Mouse (Mus musculus) MEL (cell line): ENCODE results near the gene Hps6. TPM values are rescaled to one million over a fixed set of nuclear protein-coding genes. Genes with fewer than 3 reads are reported as not detected.

Experiments used
- DNase-seq: peaks from one replicate; pipeline ENCODE4 v3.0.0; 2011; ENCODE audit warnings: low read depth, low spot score
- H3K27ac ChIP-seq: 2 replicates; pipeline ENCODE4 v1.5.1; 2012; ENCODE audit warnings: low read depth, mild to moderate bottlenecking, control low read depth, low read length, moderate library complexity; ENCODE audit not compliant: control insufficient read depth
- H3K27me3 ChIP-seq, 2 experiments: fragments of 150-350 bp in 1 of 2; sonication (generic) in 1 of 2; 2 replicates each; pipeline ENCODE4 v1.6.1; 2012; ENCODE audit warnings: low read length in 2 of 2, mild to moderate bottlenecking in 2 of 2, improper control_type of control experiment in 1 of 2, moderate library complexity in 1 of 2; ENCODE audit not compliant: insufficient read depth in 2 of 2, control insufficient read depth in 1 of 2
- H3K36me3 ChIP-seq, 2 experiments: 2 replicates each; pipeline ENCODE4 v1.6.1; 2012 to 2014; ENCODE audit warnings: low read length in 2 of 2, improper control_type of control experiment in 1 of 2, inconsistent platforms in 1 of 2, mild to moderate bottlenecking in 1 of 2; ENCODE audit not compliant: insufficient read depth in 2 of 2, control insufficient read depth in 1 of 2
- H3K4me1 ChIP-seq, 2 experiments: fragments of 150-350 bp in 1 of 2; sonication (generic) in 1 of 2; 2 replicates each; pipeline ENCODE4 v1.6.1; 2012; ENCODE audit warnings: low read length in 2 of 2, improper control_type of control experiment in 1 of 2, mild to moderate bottlenecking in 1 of 2; ENCODE audit not compliant: insufficient read depth in 2 of 2, control insufficient read depth in 1 of 2
- H3K4me3 ChIP-seq, 2 experiments: fragments of 150-350 bp in 1 of 2; sonication (generic) in 1 of 2; 2 replicates each; pipeline ENCODE4 v1.5.1; 2012; ENCODE audit warnings: low read depth in 2 of 2, low read length in 2 of 2, mild to moderate bottlenecking in 2 of 2, moderate library complexity in 2 of 2, control low read depth in 1 of 2, improper control_type of control experiment in 1 of 2; ENCODE audit not compliant: control insufficient read depth in 1 of 2, insufficient read depth in 1 of 2
- H3K79me2 ChIP-seq: 2 replicates; pipeline ENCODE4 v1.6.1; 2012; ENCODE audit warnings: mild to moderate bottlenecking, low read length, moderate library complexity; ENCODE audit not compliant: control insufficient read depth, poor library complexity, insufficient read depth
- H3K9ac ChIP-seq: 2 replicates; pipeline ENCODE4 v1.6.1; 2012; ENCODE audit warnings: low read depth, mild to moderate bottlenecking, control low read depth, low read length, moderate library complexity; ENCODE audit not compliant: control insufficient read depth, poor library complexity, severe bottlenecking
- H3K9me3 ChIP-seq: fragments of 150-350 bp; sonication (generic); replicated peaks from 2 replicates; pipeline ENCODE4 v1.6.1; 2012; ENCODE audit warnings: mild to moderate bottlenecking, low read length, improper control_type of control experiment, moderate library complexity; ENCODE audit not compliant: insufficient read depth
- BHLHE40 ChIP-seq: IDR thresholded peaks from 2 replicates; pipeline ENCODE4 v1.6.1; 2012; ENCODE audit warnings: low read depth, mild to moderate bottlenecking, inconsistent platforms, low read length, improper control_type of control experiment, borderline replicate concordance
- CHD1 ChIP-seq: IDR thresholded peaks from 2 replicates; pipeline ENCODE4 v1.6.1; 2012; ENCODE audit warnings: low read depth, mild to moderate bottlenecking, inconsistent platforms, low read length, improper control_type of control experiment
- CHD2 ChIP-seq: IDR thresholded peaks from 2 replicates; pipeline ENCODE4 v1.6.1; 2011; ENCODE audit warnings: low read length, improper control_type of control experiment
- CTCF ChIP-seq, 3 experiments: IDR thresholded peaks in 2 of 3; conservative IDR thresholded peaks in 1 of 3; 2 replicates each; pipeline ENCODE4 v1.5.1; 2011 to 2012; ENCODE audit warnings: low read length in 3 of 3, low read depth in 2 of 3, mild to moderate bottlenecking in 2 of 3, improper control_type of control experiment in 1 of 3, inconsistent platforms in 1 of 3, mixed read lengths in 1 of 3, moderate library complexity in 1 of 3; ENCODE audit not compliant: control insufficient read depth in 1 of 3, insufficient read depth in 1 of 3, poor library complexity in 1 of 3, severe bottlenecking in 1 of 3
- E2F4 ChIP-seq: IDR thresholded peaks from 2 replicates; pipeline ENCODE4 v1.6.1; 2011; ENCODE audit warnings: low read depth, low read length, improper control_type of control experiment, borderline replicate concordance
- ELF1 ChIP-seq: IDR thresholded peaks from 2 replicates; pipeline ENCODE4 v1.6.1; 2014; ENCODE audit warnings: low read depth, mild to moderate bottlenecking, inconsistent platforms, low read length, improper control_type of control experiment, moderate library complexity
- EP300 ChIP-seq, 2 experiments: IDR thresholded peaks; 2 replicates each; pipeline ENCODE4 v1.6.1; 2011; ENCODE audit warnings: improper control_type of control experiment in 2 of 2, low read length in 2 of 2, low read depth in 1 of 2, mild to moderate bottlenecking in 1 of 2
- ETS1 ChIP-seq: IDR thresholded peaks from 2 replicates; pipeline ENCODE4 v1.6.1; 2012; ENCODE audit warnings: low read depth, mild to moderate bottlenecking, inconsistent platforms, low read length, improper control_type of control experiment, moderate library complexity
- GABPA ChIP-seq: IDR thresholded peaks from 2 replicates; pipeline ENCODE4 v1.6.1; 2012; ENCODE audit warnings: low read depth, mild to moderate bottlenecking, inconsistent platforms, low read length, improper control_type of control experiment, moderate library complexity
- GATA1 ChIP-seq: IDR thresholded peaks from 2 replicates; pipeline ENCODE4 v1.6.1; 2011; ENCODE audit warnings: low read depth, low read length, improper control_type of control experiment
- HCFC1 ChIP-seq: IDR thresholded peaks from 2 replicates; pipeline ENCODE4 v1.6.1; 2012; ENCODE audit warnings: low read depth, mild to moderate bottlenecking, inconsistent platforms, low read length, improper control_type of control experiment, moderate library complexity
- JUND ChIP-seq: IDR thresholded peaks from 2 replicates; pipeline ENCODE4 v1.6.1; 2011; ENCODE audit warnings: low read depth, mild to moderate bottlenecking, improper control_type of control experiment, low read length
- KAT2A ChIP-seq: conservative IDR thresholded peaks from 2 replicates; pipeline ENCODE4 v1.6.1; 2012; ENCODE audit warnings: low read depth, low read length, improper control_type of control experiment, inconsistent platforms
- MAFK ChIP-seq: IDR thresholded peaks from 2 replicates; pipeline ENCODE4 v1.6.1; 2011; ENCODE audit warnings: low read depth, mild to moderate bottlenecking, low read length, improper control_type of control experiment, borderline replicate concordance
- MAX ChIP-seq: IDR thresholded peaks from 2 replicates; pipeline ENCODE4 v1.6.1; 2011; ENCODE audit warnings: low read length, improper control_type of control experiment
- MAZ ChIP-seq: IDR thresholded peaks from 2 replicates; pipeline ENCODE4 v1.6.1; 2012; ENCODE audit warnings: low read depth, mild to moderate bottlenecking, inconsistent platforms, low read length, improper control_type of control experiment
- MEF2A ChIP-seq: IDR thresholded peaks from 2 replicates; pipeline ENCODE4 v1.6.1; 2014; ENCODE audit warnings: low read depth, mild to moderate bottlenecking, inconsistent platforms, low read length, improper control_type of control experiment; ENCODE audit not compliant: poor library complexity, insufficient replicate concordance, severe bottlenecking; ENCODE audit errors: extremely low read depth
- MXI1 ChIP-seq: IDR thresholded peaks from 2 replicates; pipeline ENCODE4 v1.6.1; 2011; ENCODE audit warnings: mild to moderate bottlenecking, low read depth, low read length, improper control_type of control experiment
- MYB ChIP-seq: IDR thresholded peaks from 2 replicates; pipeline ENCODE4 v1.6.1; 2011; ENCODE audit warnings: mild to moderate bottlenecking, low read depth, low read length, improper control_type of control experiment
- MYC ChIP-seq: IDR thresholded peaks from 2 replicates; pipeline ENCODE4 v1.6.1; 2011; ENCODE audit warnings: low read depth, mild to moderate bottlenecking, low read length, improper control_type of control experiment, moderate library complexity
- NRF1 ChIP-seq: IDR thresholded peaks from 2 replicates; pipeline ENCODE4 v1.6.1; 2014; ENCODE audit warnings: low read depth, mild to moderate bottlenecking, inconsistent platforms, low read length, improper control_type of control experiment, moderate library complexity; ENCODE audit not compliant: poor library complexity, insufficient read depth, severe bottlenecking
- POLR2A ChIP-seq, 2 experiments: IDR thresholded peaks; 2 replicates each; pipeline ENCODE4 v1.6.1; 2011 to 2012; ENCODE audit warnings: low read length in 2 of 2, mild to moderate bottlenecking in 2 of 2, control low read depth in 1 of 2, improper control_type of control experiment in 1 of 2, low read depth in 1 of 2, moderate library complexity in 1 of 2; ENCODE audit not compliant: control insufficient read depth in 1 of 2, insufficient read depth in 1 of 2, poor library complexity in 1 of 2
- POLR2AphosphoS5 ChIP-seq: IDR thresholded peaks from 2 replicates; pipeline ENCODE4 v1.6.1; 2012; ENCODE audit warnings: low read depth, borderline replicate concordance, mild to moderate bottlenecking, inconsistent platforms, low read length, moderate library complexity, mixed read lengths
- RAD21 ChIP-seq: IDR thresholded peaks from 2 replicates; pipeline ENCODE4 v1.6.1; 2011; ENCODE audit warnings: mild to moderate bottlenecking, low read depth, low read length, improper control_type of control experiment
- RCOR1 ChIP-seq: IDR thresholded peaks from 2 replicates; pipeline ENCODE4 v1.6.1; 2012; ENCODE audit warnings: low read depth, mild to moderate bottlenecking, inconsistent platforms, low read length, improper control_type of control experiment
- SIN3A ChIP-seq: IDR thresholded peaks from 2 replicates; pipeline ENCODE4 v1.6.1; 2012; ENCODE audit warnings: low read length, improper control_type of control experiment, inconsistent platforms
- SMC3 ChIP-seq: IDR thresholded peaks from 2 replicates; pipeline ENCODE4 v1.6.1; 2011; ENCODE audit warnings: low read depth, low read length, improper control_type of control experiment
- TAL1 ChIP-seq: IDR thresholded peaks from 2 replicates; pipeline ENCODE4 v1.6.1; 2012; ENCODE audit warnings: mild to moderate bottlenecking, inconsistent platforms, low read length, moderate library complexity, mixed read lengths
- TBP ChIP-seq: IDR thresholded peaks from 2 replicates; pipeline ENCODE4 v1.8.0; 2011; ENCODE audit warnings: low read depth, low read length, improper control_type of control experiment
- TCF12 ChIP-seq: IDR thresholded peaks from 2 replicates; pipeline ENCODE4 v1.6.1; 2014; ENCODE audit warnings: low read depth, mild to moderate bottlenecking, inconsistent platforms, low read length, improper control_type of control experiment, moderate library complexity
- UBTF ChIP-seq: IDR thresholded peaks from 2 replicates; pipeline ENCODE4 v1.6.1; 2012; ENCODE audit warnings: low read depth, mild to moderate bottlenecking, inconsistent platforms, low read length, improper control_type of control experiment, moderate library complexity, borderline replicate concordance; ENCODE audit not compliant: insufficient read depth
- USF1 ChIP-seq: IDR thresholded peaks from 2 replicates; pipeline ENCODE4 v1.6.1; 2014; ENCODE audit warnings: low read depth, mild to moderate bottlenecking, inconsistent platforms, low read length, improper control_type of control experiment, moderate library complexity
- USF2 ChIP-seq, 2 experiments: IDR thresholded peaks; 2 replicates each; pipeline ENCODE4 v1.6.1; 2011 to 2012; ENCODE audit warnings: improper control_type of control experiment in 2 of 2, low read length in 2 of 2, borderline replicate concordance in 1 of 2, inconsistent platforms in 1 of 2, low read depth in 1 of 2, mild to moderate bottlenecking in 1 of 2; ENCODE audit not compliant: insufficient read depth in 1 of 2
- ZC3H11A ChIP-seq: IDR thresholded peaks from 2 replicates; pipeline ENCODE4 v1.6.1; 2012; ENCODE audit warnings: low read depth, mild to moderate bottlenecking, inconsistent platforms, low read length, improper control_type of control experiment
- ZMIZ1 ChIP-seq: IDR thresholded peaks from 2 replicates; pipeline ENCODE4 v1.6.1; 2012; ENCODE audit warnings: low read depth, mild to moderate bottlenecking, inconsistent platforms, low read length, improper control_type of control experiment, moderate library complexity
- ZNF384 ChIP-seq: IDR thresholded peaks from 2 replicates; pipeline ENCODE4 v1.6.1; 2012; ENCODE audit warnings: low read depth, mild to moderate bottlenecking, inconsistent platforms, low read length, improper control_type of control experiment
- polyA plus RNA-seq, 2 experiments: library from polyadenylated mRNA; stranded (reverse) in 1 of 2; unstranded in 1 of 2; fragments of >175 nt in 1 of 2; fragments of >200 nt in 1 of 2; gene quantifications; 2 replicates each; pipeline versions ENCODE4 v1.2.1 to v1.2.4; 2012; ENCODE audit warnings: low replicate concordance in 2 of 2, low read depth in 1 of 2; ENCODE audit not compliant: insufficient read length in 2 of 2, insufficient read depth in 1 of 2, missing spikeins in 1 of 2
- total RNA-seq: library from RNA; depleted of rRNA; stranded (reverse); fragments of 300-350 nt; gene quantifications from 2 replicates; pipeline ENCODE4 v1.2.3, GENCODE M21; 2012

The Hps6 gene
- total and polyA plus RNA-seq, 3 experiments = 11.5 to 13.2 TPM; not detected in 1

DNA sequence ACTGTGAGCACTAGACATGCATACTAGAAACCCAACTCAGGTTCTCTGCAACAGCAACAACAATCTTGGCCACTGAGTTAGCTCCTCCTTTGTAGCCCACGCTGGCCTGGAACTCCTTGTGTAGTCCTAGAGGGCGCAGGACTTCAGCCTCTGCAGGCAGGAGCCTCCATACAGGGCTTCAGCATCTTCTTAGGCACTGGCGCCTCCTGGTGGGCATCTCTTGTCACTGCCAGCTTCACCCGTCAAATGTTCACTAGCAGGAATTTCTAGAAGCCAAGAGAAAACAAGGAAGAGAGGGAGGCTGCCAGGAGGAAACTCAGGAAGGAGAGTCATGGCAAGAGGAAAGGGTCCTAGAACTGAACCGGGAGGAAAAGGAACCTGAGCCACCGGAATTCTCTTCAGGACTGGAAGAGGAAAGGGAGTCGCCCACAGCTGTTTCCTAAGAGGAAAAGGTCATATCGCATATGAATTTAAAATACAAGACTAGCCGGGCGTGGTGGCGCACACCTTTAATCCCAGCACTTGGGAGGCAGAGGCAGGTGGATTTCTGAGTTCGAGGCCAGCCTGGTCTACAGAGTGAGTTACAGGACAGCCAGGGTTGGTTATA lies 11.4 kb downstream of the Hps6 start:
- H3K4me3 ChIP-seq = peak overlapping the region; percentile 39 to 56; a peak in 3 of 4 replicates
- no peaks in the 10 kb centered on the region for H3K9me3 ChIP-seq
- peaks cover 0 to 3% of the 10 kb centered on the region in 2 experiments; a peak in 1 of 4 replicates for H3K4me1 ChIP-seq
- no peaks in the 10 kb centered on the region; the same call in 1 of the 2 replicates for H3K79me2 ChIP-seq
- peak overlapping the region; percentile 69 for H3K9ac ChIP-seq
- no peaks in the 10 kb centered on the region for H3K27me3 ChIP-seq
- no peak overlapping the region for H3K27ac ChIP-seq
- peak; percentile 95 for DNase-seq
- peaks cover 0 to 6% of the 10 kb centered on the region in 2 experiments; a peak in 2 of 4 replicates for H3K36me3 ChIP-seq
- no peak for TF ChIP-seq KAT2A
- TF ChIP-seq SIN3A = peak; percentile 76; the same call in 1 of the 2 replicates
- no peak for TF ChIP-seq MEF2A
- TF ChIP-seq USF1 = no peak
- TF ChIP-seq ETS1 = no peak
- TF ChIP-seq NRF1 = no peak
- TF ChIP-seq USF2 (IDR thresholded peaks at IDR 0.05; ENCODE audit: borderline replicate concordance in 1 of 2, insufficient read depth in 1 of 2, low read depth in 1 of 2, low read length in 2 of 2) = no peak
- no peak for TF ChIP-seq E2F4
- TF ChIP-seq MAFK = no peak
- no peak for TF ChIP-seq RCOR1
- no peak for TF ChIP-seq TAL1
- TF ChIP-seq CHD2 = no peak
- TF ChIP-seq GABPA = no peak
- TF ChIP-seq GATA1 = 0 out of 2 replicates have a peak, but pooled peaks have one; percentile 10
- TF ChIP-seq POLR2A (IDR thresholded peaks at IDR 0.05; ENCODE audit: control insufficient read depth in 1 of 2, insufficient read depth in 1 of 2, low read depth in 1 of 2, low read length in 2 of 2, poor library complexity in 1 of 2) = no peak
- peak; percentile 89 for TF ChIP-seq TBP
- TF ChIP-seq MYB = no peak
- no peak for TF ChIP-seq CHD1
- TF ChIP-seq HCFC1 = peak; percentile 37; the same call in 1 of the 2 replicates
- peak; percentile 30; the same call in 1 of the 2 replicates for TF ChIP-seq ELF1
- TF ChIP-seq ZMIZ1 = no peak
- TF ChIP-seq ZC3H11A = peak; percentile 98
- TF ChIP-seq EP300 (IDR thresholded peaks at IDR 0.05; ENCODE audit: low read depth in 1 of 2, low read length in 2 of 2) = no peak
- TF ChIP-seq MYC = no peak
- TF ChIP-seq SMC3 = peak; percentile 99
- TF ChIP-seq CTCF (IDR thresholded peaks at IDR 0.05 in 2 of 3, conservative IDR thresholded peaks at IDR 0.05 in 1 of 3; ENCODE audit: control insufficient read depth in 1 of 3, insufficient read depth in 1 of 3, low read depth in 2 of 3, low read length in 3 of 3, poor library complexity in 1 of 3, severe bottlenecking in 1 of 3) = peak in 2 of 3 experiments; percentile 98 to 100
- TF ChIP-seq JUND = no peak
- TF ChIP-seq RAD21 = no peak; the same call in none of the 2 replicates
- TF ChIP-seq MAX = no peak
- TF ChIP-seq MXI1 = no peak
- peak; percentile 66; the same call in 1 of the 2 replicates for TF ChIP-seq MAZ
- TF ChIP-seq BHLHE40 = no peak
- TF ChIP-seq POLR2AphosphoS5 = no peak
- no peak for TF ChIP-seq UBTF
- TF ChIP-seq ZNF384 = no peak
- no peak for TF ChIP-seq TCF12
